Mouse (Mus musculus): ENCODE results near the gene Smc2. TPM values are rescaled to one million over a fixed set of nuclear protein-coding genes. Genes with fewer than 3 reads are reported as not detected.
"Not testable (repeated sequence)": the region's sequence is repeated elsewhere in the genome, so short reads cannot be mapped to it uniquely, and the experiment has no call there.

Smc2 gene
- 135 and 152 TPM in 2 replicates for polyA plus RNA-seq (2014; fragmentation: Nextera tagmentation; extraction: Ambion mirVana)

- H3K27ac ChIP-seq (replicated peaks; ENCODE audit: low read depth, low read length): peak within 1 kb of the TSS; percentile 85
- ATAC-seq (ENCODE audit: low read depth) (peak; percentile 99), DNase-seq (ENCODE audit: low spot score) (peak; percentile 97)
- peak within 1 kb of the TSS; percentile 81 for H3K9ac ChIP-seq (ENCODE audit: low read depth, low read length)
- peak within 1 kb of the TSS; percentile 77 for H3K4me2 ChIP-seq (ENCODE audit: low read depth, low read length)
- H3K4me3 ChIP-seq (ENCODE audit: low read depth, low read length): peak within 1 kb of the TSS; percentile 82
- H3K27me3 ChIP-seq (replicated peaks; ENCODE audit: control insufficient read depth, insufficient read depth, low read length): no peaks in the 10 kb centered on the region
- no peaks in the 10 kb centered on the region for H3K9me3 ChIP-seq (ENCODE audit: control insufficient read depth, low read length)
- WGBS: under 1% methylated on average over 53 of the region's 53 CpGs
- peaks cover 25% of the 10 kb centered on the region for H3K36me3 ChIP-seq (ENCODE audit: control insufficient read depth, insufficient read depth, low read length)
- H3K4me1 ChIP-seq (ENCODE audit: control insufficient read depth, insufficient read depth, low read length): peaks cover 4% of the 10 kb centered on the region
These were observed at the start of gene Smc2 for GRCm38 (mm10) chr4:52438886-52439664. Gene Smc2 (plus strand): TSS chr4:52439243.

GRCm38 (mm10) chr4:52411587-52411986 lies 27.5 kb upstream of the Smc2 start:
- Histone ChIP-seq H3K27me3 (replicated peaks; ENCODE audit: control insufficient read depth, insufficient read depth, low read length) (no peaks in the 10 kb centered on the region), H3K4me2 (ENCODE audit: low read depth, low read length) (no peak overlapping the region), H3K9ac (ENCODE audit: low read depth, low read length) (no peak overlapping the region), H3K36me3 (ENCODE audit: control insufficient read depth, insufficient read depth, low read length) (no peaks in the 10 kb centered on the region), H3K4me1 (ENCODE audit: control insufficient read depth, insufficient read depth, low read length) (no peaks in the 10 kb centered on the region), H3K9me3 (ENCODE audit: control insufficient read depth, low read length) (no peaks in the 10 kb centered on the region), H3K4me3 (ENCODE audit: low read depth, low read length) (no peak overlapping the region), H3K27ac (replicated peaks; ENCODE audit: low read depth, low read length) (no peak overlapping the region)
- no peak for DNase-seq (ENCODE audit: low spot score)
- WGBS: 77% methylated on average over 2 of the region's 2 CpGs
- no peak for ATAC-seq (ENCODE audit: low read depth)

GRCm38 (mm10) chr4:52423653-52424052 lies 15.4 kb upstream of the Smc2 start:
- 61% methylated on average over 4 of the region's 4 CpGs for WGBS

GRCm38 (mm10) chr4:52429310-52430198 lies 9.5 kb upstream of the Smc2 start:
- Histone ChIP-seq H3K4me2 (ENCODE audit: low read depth, low read length) (no peak overlapping the region), H3K9me3 (ENCODE audit: control insufficient read depth, low read length) (no peaks in the 10 kb centered on the region), H3K4me1 (ENCODE audit: control insufficient read depth, insufficient read depth, low read length) (no peaks in the 10 kb centered on the region), H3K9ac (ENCODE audit: low read depth, low read length) (no peak overlapping the region), H3K36me3 (ENCODE audit: control insufficient read depth, insufficient read depth, low read length) (no peaks in the 10 kb centered on the region), H3K27me3 (replicated peaks; ENCODE audit: control insufficient read depth, insufficient read depth, low read length) (no peaks in the 10 kb centered on the region), H3K27ac (replicated peaks; ENCODE audit: low read depth, low read length) (no peak overlapping the region), H3K4me3 (ENCODE audit: low read depth, low read length) (no peak overlapping the region)
- ATAC-seq (ENCODE audit: low read depth) (peak; percentile 72; the same call in 1 of the 2 replicates), DNase-seq (ENCODE audit: low spot score) (peak; percentile 31)
- 37% methylated on average over 7 of the region's 7 CpGs for WGBS

More at GRCm38 (mm10) chr4:52423653-52424052, 15.4 kb upstream of the Smc2 start:
- DNase-seq (ENCODE audit: low spot score): no peak
- Histone ChIP-seq H3K4me3 (ENCODE audit: low read depth, low read length) (no peak overlapping the region), H3K9me3 (ENCODE audit: control insufficient read depth, low read length) (no peaks in the 10 kb centered on the region), H3K4me2 (ENCODE audit: low read depth, low read length) (no peak overlapping the region), H3K36me3 (ENCODE audit: control insufficient read depth, insufficient read depth, low read length) (no peaks in the 10 kb centered on the region), H3K27ac (replicated peaks; ENCODE audit: low read depth, low read length) (no peak overlapping the region), H3K27me3 (replicated peaks; ENCODE audit: control insufficient read depth, insufficient read depth, low read length) (no peaks in the 10 kb centered on the region), H3K4me1 (ENCODE audit: control insufficient read depth, insufficient read depth, low read length) (no peaks in the 10 kb centered on the region), H3K9ac (ENCODE audit: low read depth, low read length) (no peak overlapping the region)
- no peak for ATAC-seq (ENCODE audit: low read depth)

GRCm38 (mm10) chr4:52435551-52435950 lies 3.5 kb upstream of the Smc2 start:
- ATAC-seq (ENCODE audit: low read depth); H3K27me3 ChIP-seq (replicated peaks; ENCODE audit: control insufficient read depth, insufficient read depth, low read length); H3K4me3 ChIP-seq (ENCODE audit: low read depth, low read length); H3K9me3 ChIP-seq (ENCODE audit: control insufficient read depth, low read length); DNase-seq (ENCODE audit: low spot score); H3K27ac ChIP-seq (replicated peaks; ENCODE audit: low read depth, low read length); H3K4me2 ChIP-seq (ENCODE audit: low read depth, low read length); H3K36me3 ChIP-seq (ENCODE audit: control insufficient read depth, insufficient read depth, low read length); H3K9ac ChIP-seq (ENCODE audit: low read depth, low read length); H3K4me1 ChIP-seq (ENCODE audit: control insufficient read depth, insufficient read depth, low read length): not testable (repeated sequence)
- 84% methylated on average over 2 of the region's 2 CpGs for WGBS

GRCm38 (mm10) chr4:52438371-52438885 lies 615 bp upstream of the Smc2 start:
- Histone ChIP-seq H3K36me3 (ENCODE audit: control insufficient read depth, insufficient read depth, low read length) (peaks cover 18% of the 10 kb centered on the region), H3K4me3 (ENCODE audit: low read depth, low read length) (peak overlapping the region; percentile 82), H3K4me1 (ENCODE audit: control insufficient read depth, insufficient read depth, low read length) (peaks cover 4% of the 10 kb centered on the region), H3K9ac (ENCODE audit: low read depth, low read length) (peak overlapping the region; percentile 81), H3K27ac (replicated peaks; ENCODE audit: low read depth, low read length) (peak overlapping the region; percentile 85), H3K9me3 (ENCODE audit: control insufficient read depth, low read length) (no peaks in the 10 kb centered on the region), H3K27me3 (replicated peaks; ENCODE audit: control insufficient read depth, insufficient read depth, low read length) (no peaks in the 10 kb centered on the region), H3K4me2 (ENCODE audit: low read depth, low read length) (peak overlapping the region; percentile 77)
- ATAC-seq (ENCODE audit: low read depth): peak; percentile 58
- DNase-seq (ENCODE audit: low spot score): no peak
- 0% methylated on average over 20 of the region's 20 CpGs for WGBS

- no peak for ATAC-seq (ENCODE audit: low read depth)
- H3K4me3 ChIP-seq (ENCODE audit: low read depth, low read length): no peak overlapping the region
- no peaks in the 10 kb centered on the region for H3K9me3 ChIP-seq (ENCODE audit: control insufficient read depth, low read length)
- 97% methylated on average over 1 of the region's 1 CpGs for WGBS
- H3K9ac ChIP-seq (ENCODE audit: low read depth, low read length): no peak overlapping the region
- no peak for DNase-seq (ENCODE audit: low spot score)
- no peaks in the 10 kb centered on the region for H3K4me1 ChIP-seq (ENCODE audit: control insufficient read depth, insufficient read depth, low read length)
- H3K27me3 ChIP-seq (replicated peaks; ENCODE audit: control insufficient read depth, insufficient read depth, low read length): no peaks in the 10 kb centered on the region
- no peak overlapping the region for H3K27ac ChIP-seq (replicated peaks; ENCODE audit: low read depth, low read length)
- H3K36me3 ChIP-seq (ENCODE audit: control insufficient read depth, insufficient read depth, low read length): peaks cover 52% of the 10 kb centered on the region
- no peak overlapping the region for H3K4me2 ChIP-seq (ENCODE audit: low read depth, low read length)
These were observed 20.7 kb downstream of the Smc2 start for GRCm38 (mm10) chr4:52459726-52460125.

- DNase-seq (ENCODE audit: low spot score) (peak; percentile 23), ATAC-seq (ENCODE audit: low read depth) (no peak; the same call in 1 of the 2 replicates)
- Histone ChIP-seq H3K4me1 (ENCODE audit: control insufficient read depth, insufficient read depth, low read length) (no peaks in the 10 kb centered on the region), H3K4me2 (ENCODE audit: low read depth, low read length) (no peak overlapping the region), H3K36me3 (ENCODE audit: control insufficient read depth, insufficient read depth, low read length) (peaks cover 63% of the 10 kb centered on the region), H3K4me3 (ENCODE audit: low read depth, low read length) (no peak overlapping the region), H3K9ac (ENCODE audit: low read depth, low read length) (no peak overlapping the region), H3K27ac (replicated peaks; ENCODE audit: low read depth, low read length) (no peak overlapping the region), H3K27me3 (replicated peaks; ENCODE audit: control insufficient read depth, insufficient read depth, low read length) (no peaks in the 10 kb centered on the region), H3K9me3 (ENCODE audit: control insufficient read depth, low read length) (no peaks in the 10 kb centered on the region)
- 92% methylated on average over 5 of the region's 5 CpGs for WGBS
These were observed 22.3 kb downstream of the Smc2 start for GRCm38 (mm10) chr4:52461321-52461720.

Measured in embryonic facial prominence, embryonic 14.5 days (tissue).